Mouse (Mus musculus): ENCODE data around the gene Cdk6. TPM values are rescaled to one million over a fixed set of nuclear protein-coding genes. Genes with fewer than 3 reads are reported as not detected.

The Cdk6 gene
- polyA plus RNA-seq, 1 experiment, result 42.2 TPM

- DNase-seq, result no peak
- H3K27ac ChIP-seq (ENCODE audit: control insufficient read depth, insufficient read depth, low read length), result no peak overlapping the region
These were observed 197.5 kb downstream of the Cdk6 start for GRCm38 (mm10) chr5:3538505-3539472.

GRCm38 (mm10) chr5:3541871-3542270, 200.6 kb downstream of the Cdk6 start:
- Histone ChIP-seq H3K27me3 (ENCODE audit: control insufficient read depth, insufficient read depth, low read length) (no peaks in the 10 kb centered on the region), H3K27ac (ENCODE audit: control insufficient read depth, insufficient read depth, low read length) (no peak overlapping the region), H3K4me3 (ENCODE audit: control insufficient read depth, insufficient read depth, low read length) (no peak overlapping the region), H3K4me1 (replicated peaks; ENCODE audit: control insufficient read depth, insufficient read depth, low read length) (peaks cover 8% of the 10 kb centered on the region), H3K36me3 (ENCODE audit: control insufficient read depth, insufficient read depth, low read length) (no peaks in the 10 kb centered on the region)
- no peak for DNase-seq
- TF ChIP-seq CTCF (IDR thresholded peaks at IDR 0.05; ENCODE audit: borderline replicate concordance, control insufficient read depth, extremely low read depth, insufficient read depth, low read length, poor library complexity) (no peak), POLR2A (IDR thresholded peaks at IDR 0.05; ENCODE audit: control insufficient read depth, extremely low read depth, insufficient read depth, low read length, poor library complexity) (no peak)
- 90% methylated on average over 6 of the region's 6 CpGs for WGBS

More at GRCm38 (mm10) chr5:3538505-3539472, 197.5 kb downstream of the Cdk6 start:
- no peak for TF ChIP-seq CTCF (IDR thresholded peaks at IDR 0.05; ENCODE audit: borderline replicate concordance, control insufficient read depth, extremely low read depth, insufficient read depth, low read length, poor library complexity)
- TF ChIP-seq POLR2A (IDR thresholded peaks at IDR 0.05; ENCODE audit: control insufficient read depth, extremely low read depth, insufficient read depth, low read length, poor library complexity), result no peak
- 69% methylated on average over 11 of the region's 11 CpGs for WGBS
- Histone ChIP-seq H3K4me3 (ENCODE audit: control insufficient read depth, insufficient read depth, low read length) (no peak overlapping the region), H3K27me3 (ENCODE audit: control insufficient read depth, insufficient read depth, low read length) (no peaks in the 10 kb centered on the region), H3K36me3 (ENCODE audit: control insufficient read depth, insufficient read depth, low read length) (no peaks in the 10 kb centered on the region), H3K4me1 (replicated peaks; ENCODE audit: control insufficient read depth, insufficient read depth, low read length) (0 out of 2 replicates have a peak, but pooled peaks cover 2% of the 10 kb centered on the region)

- Histone ChIP-seq H3K36me3 (ENCODE audit: control insufficient read depth, insufficient read depth, low read length) (no peaks in the 10 kb centered on the region), H3K27me3 (ENCODE audit: control insufficient read depth, insufficient read depth, low read length) (no peaks in the 10 kb centered on the region), H3K4me1 (replicated peaks; ENCODE audit: control insufficient read depth, insufficient read depth, low read length) (peaks cover 8% of the 10 kb centered on the region), H3K4me3 (ENCODE audit: control insufficient read depth, insufficient read depth, low read length) (peak within 1 kb of the TSS; percentile 99), H3K27ac (ENCODE audit: control insufficient read depth, insufficient read depth, low read length) (peak within 1 kb of the TSS; percentile 28; the same call in 1 of the 2 replicates)
- DNase-seq, result peak; percentile 96
- TF ChIP-seq CTCF (IDR thresholded peaks at IDR 0.05; ENCODE audit: borderline replicate concordance, control insufficient read depth, extremely low read depth, insufficient read depth, low read length, poor library complexity), result peak; percentile 98
- TF ChIP-seq POLR2A (IDR thresholded peaks at IDR 0.05; ENCODE audit: control insufficient read depth, extremely low read depth, insufficient read depth, low read length, poor library complexity), result peak; percentile 77; the same call in 1 of the 2 replicates
- under 1% methylated on average over 80 of the region's 80 CpGs for WGBS
These were observed 202.6 kb downstream of the Cdk6 start, which contains the start of gene Fam133b for GRCm38 (mm10) chr5:3543629-3544479. Gene Fam133b (plus strand): TSS chr5:3543833.

- DNase-seq, result no peak
- Histone ChIP-seq H3K27ac (ENCODE audit: control insufficient read depth, insufficient read depth, low read length) (no peak overlapping the region), H3K36me3 (ENCODE audit: control insufficient read depth, insufficient read depth, low read length) (no peaks in the 10 kb centered on the region), H3K4me1 (replicated peaks; ENCODE audit: control insufficient read depth, insufficient read depth, low read length) (peaks cover 8% of the 10 kb centered on the region), H3K4me3 (ENCODE audit: control insufficient read depth, insufficient read depth, low read length) (peak overlapping the region; percentile 99), H3K27me3 (ENCODE audit: control insufficient read depth, insufficient read depth, low read length) (no peaks in the 10 kb centered on the region)
- WGBS, result 8% methylated on average over 7 of the region's 7 CpGs
- no peak for TF ChIP-seq POLR2A (IDR thresholded peaks at IDR 0.05; ENCODE audit: control insufficient read depth, extremely low read depth, insufficient read depth, low read length, poor library complexity)
- TF ChIP-seq CTCF (IDR thresholded peaks at IDR 0.05; ENCODE audit: borderline replicate concordance, control insufficient read depth, extremely low read depth, insufficient read depth, low read length, poor library complexity), result no peak
These were observed 203.1 kb downstream of the Cdk6 start for GRCm38 (mm10) chr5:3544480-3544769.

GRCm38 (mm10) chr5:3546226-3546625, 204.9 kb downstream of the Cdk6 start:
- 79% methylated on average over 1 of the region's 1 CpGs for WGBS
- Histone ChIP-seq H3K36me3 (ENCODE audit: control insufficient read depth, insufficient read depth, low read length) (no peaks in the 10 kb centered on the region), H3K4me1 (replicated peaks; ENCODE audit: control insufficient read depth, insufficient read depth, low read length) (peaks cover 8% of the 10 kb centered on the region), H3K27ac (ENCODE audit: control insufficient read depth, insufficient read depth, low read length) (no peak overlapping the region), H3K4me3 (ENCODE audit: control insufficient read depth, insufficient read depth, low read length) (no peak overlapping the region), H3K27me3 (ENCODE audit: control insufficient read depth, insufficient read depth, low read length) (no peaks in the 10 kb centered on the region)
- no peak for TF ChIP-seq CTCF (IDR thresholded peaks at IDR 0.05; ENCODE audit: borderline replicate concordance, control insufficient read depth, extremely low read depth, insufficient read depth, low read length, poor library complexity)
- no peak for TF ChIP-seq POLR2A (IDR thresholded peaks at IDR 0.05; ENCODE audit: control insufficient read depth, extremely low read depth, insufficient read depth, low read length, poor library complexity)
- DNase-seq, result no peak

- WGBS, result 93% methylated on average over 1 of the region's 1 CpGs
- no peak overlapping the region for H3K4me3 ChIP-seq (ENCODE audit: control insufficient read depth, insufficient read depth, low read length)
- no peak for TF ChIP-seq POLR2A (IDR thresholded peaks at IDR 0.05; ENCODE audit: control insufficient read depth, extremely low read depth, insufficient read depth, low read length, poor library complexity)
- no peak for TF ChIP-seq CTCF (IDR thresholded peaks at IDR 0.05; ENCODE audit: borderline replicate concordance, control insufficient read depth, extremely low read depth, insufficient read depth, low read length, poor library complexity)
- no peaks in the 10 kb centered on the region for H3K4me1 ChIP-seq (replicated peaks; ENCODE audit: control insufficient read depth, insufficient read depth, low read length)
- no peak overlapping the region for H3K27ac ChIP-seq (ENCODE audit: control insufficient read depth, insufficient read depth, low read length)
- H3K27me3 ChIP-seq (ENCODE audit: control insufficient read depth, insufficient read depth, low read length), result no peaks in the 10 kb centered on the region
- H3K36me3 ChIP-seq (ENCODE audit: control insufficient read depth, insufficient read depth, low read length), result peaks cover 20% of the 10 kb centered on the region
- DNase-seq, result no peak
These were observed 210.2 kb downstream of the Cdk6 start for GRCm38 (mm10) chr5:3551481-3551880.

Measured in thymus, adult 2 months (tissue).